Mouse (Mus musculus): ENCODE measurements around the gene Foxe1. TPM values are rescaled to one million over a fixed set of nuclear protein-coding genes. Genes with fewer than 3 reads are reported as not detected.

Foxe1 gene
- 1.9 and 2.1 TPM in 2 replicates for polyA plus RNA-seq (2015; fragmentation: Nextera tagmentation; extraction: Ambion mirVana)

DNA sequence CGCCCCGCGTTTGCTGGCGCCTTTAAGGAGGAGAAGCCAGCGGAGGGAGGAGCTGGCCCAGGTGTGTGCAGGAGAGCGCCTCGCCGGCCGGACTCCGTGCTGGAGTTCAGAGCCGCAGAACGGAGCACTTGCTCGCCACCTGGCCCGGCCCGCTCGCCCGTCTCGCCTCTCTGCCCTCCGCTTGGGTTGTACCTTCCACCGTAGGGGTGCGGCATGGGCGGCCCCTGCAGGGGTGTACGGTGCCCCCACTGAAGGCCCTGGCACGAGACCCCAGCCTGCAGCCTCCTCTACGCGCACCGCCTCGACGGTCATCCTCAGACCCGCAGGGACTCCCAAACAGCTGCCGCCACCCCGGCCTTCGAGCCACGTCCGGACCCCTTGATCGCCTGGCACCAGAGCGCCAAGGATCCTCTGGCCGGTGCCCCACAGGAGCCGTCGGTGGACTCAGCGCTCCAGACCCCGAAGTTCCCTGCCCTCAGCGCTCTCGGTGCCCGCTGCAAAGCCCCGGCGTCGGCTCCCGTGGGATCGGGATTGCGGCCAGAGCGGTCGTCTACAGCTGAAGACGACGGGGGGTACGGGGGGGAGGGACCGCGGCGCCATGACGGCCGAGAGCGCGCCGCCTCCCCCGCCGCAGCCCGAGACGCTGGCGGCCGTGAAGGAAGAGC, at the start of gene Foxe1:
Foxe1 (plus strand) TSS at position 14 of the 665 bp plus-strand sequence.
- Histone ChIP-seq H3K4me2 (replicated peaks) (peak within 1 kb of the TSS; percentile 52), H3K4me3 (replicated peaks) (peak within 1 kb of the TSS; percentile 43), H3K36me3 (no peaks in the 10 kb centered on the region), H3K4me1 (peaks cover 39% of the 10 kb centered on the region), H3K9ac (no peak within 1 kb of the TSS), H3K27ac (replicated peaks) (no peak within 1 kb of the TSS), H3K27me3 (peaks cover 96% of the 10 kb centered on the region), H3K9me3 (replicated peaks) (no peaks in the 10 kb centered on the region)
- ATAC-seq (ENCODE audit: insufficient number of reproducible peaks, low FRiP score, low TSS enrichment, low read depth) = no peak
- 1% methylated on average over 65 of the region's 70 CpGs for WGBS

DNA sequence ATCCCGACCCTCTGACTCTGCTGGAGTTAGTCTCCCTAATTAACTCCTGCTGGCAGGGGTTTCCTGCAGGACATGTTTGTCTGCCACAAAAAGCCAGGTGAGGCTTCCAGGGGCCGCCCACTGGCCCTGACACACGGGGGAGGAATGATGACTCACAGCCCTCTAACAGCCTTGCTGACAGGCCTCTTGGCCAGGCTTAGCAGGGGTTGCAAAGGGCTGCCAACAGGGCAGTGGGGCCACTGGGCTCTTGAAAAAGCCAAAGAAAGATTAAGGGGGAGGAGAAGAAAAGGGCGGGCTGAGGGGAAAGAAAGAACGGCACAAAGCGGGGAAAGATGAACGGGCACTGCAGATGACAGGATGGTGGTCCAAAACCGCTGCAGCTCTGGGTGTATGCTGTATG, 39.3 kb upstream of the Foxe1 start:
- Histone ChIP-seq H3K9ac (no peak overlapping the region), H3K9me3 (replicated peaks) (no peaks in the 10 kb centered on the region), H3K27ac (replicated peaks) (no peak overlapping the region), H3K36me3 (no peaks in the 10 kb centered on the region), H3K4me3 (replicated peaks) (peak overlapping the region; percentile 75), H3K4me1 (peaks cover 11% of the 10 kb centered on the region), H3K27me3 (peaks cover 26% of the 10 kb centered on the region), H3K4me2 (replicated peaks) (peak overlapping the region; percentile 89)
- 1% methylated on average over 8 of the region's 8 CpGs for WGBS
- 0 out of 2 replicates have a peak, but pooled peaks have one; percentile 8 for ATAC-seq (ENCODE audit: insufficient number of reproducible peaks, low FRiP score, low TSS enrichment, low read depth)

GRCm38 (mm10) chr4:46304757-46305384, 38.5 kb upstream of the Foxe1 start:
- ATAC-seq (ENCODE audit: insufficient number of reproducible peaks, low FRiP score, low TSS enrichment, low read depth) = peak; percentile 79
- no peaks in the 10 kb centered on the region for H3K9me3 ChIP-seq (replicated peaks)
- H3K27me3 ChIP-seq = peaks cover 33% of the 10 kb centered on the region
- H3K4me2 ChIP-seq (replicated peaks) = peak overlapping the region; percentile 89
- no peaks in the 10 kb centered on the region for H3K36me3 ChIP-seq
- H3K9ac ChIP-seq = peak overlapping the region; percentile 59
- H3K4me3 ChIP-seq (replicated peaks) = peak overlapping the region; percentile 75
- no peak overlapping the region for H3K27ac ChIP-seq (replicated peaks)
- H3K4me1 ChIP-seq = peaks cover 11% of the 10 kb centered on the region
- under 1% methylated on average over 76 of the region's 78 CpGs for WGBS

- Histone ChIP-seq H3K27me3 (peaks cover 34% of the 10 kb centered on the region), H3K4me2 (replicated peaks) (peak overlapping the region; percentile 89), H3K9ac (peak overlapping the region; percentile 59; the same call in 1 of the 2 replicates), H3K9me3 (replicated peaks) (no peaks in the 10 kb centered on the region), H3K4me1 (peaks cover 11% of the 10 kb centered on the region), H3K36me3 (no peaks in the 10 kb centered on the region), H3K27ac (replicated peaks) (no peak overlapping the region), H3K4me3 (replicated peaks) (peak overlapping the region; percentile 75)
- no peak for ATAC-seq (ENCODE audit: insufficient number of reproducible peaks, low FRiP score, low TSS enrichment, low read depth)
- WGBS = 22% methylated on average over 7 of the region's 7 CpGs
Measured at GRCm38 (mm10) chr4:46305436-46305835, 38.0 kb upstream of the Foxe1 start.

DNA sequence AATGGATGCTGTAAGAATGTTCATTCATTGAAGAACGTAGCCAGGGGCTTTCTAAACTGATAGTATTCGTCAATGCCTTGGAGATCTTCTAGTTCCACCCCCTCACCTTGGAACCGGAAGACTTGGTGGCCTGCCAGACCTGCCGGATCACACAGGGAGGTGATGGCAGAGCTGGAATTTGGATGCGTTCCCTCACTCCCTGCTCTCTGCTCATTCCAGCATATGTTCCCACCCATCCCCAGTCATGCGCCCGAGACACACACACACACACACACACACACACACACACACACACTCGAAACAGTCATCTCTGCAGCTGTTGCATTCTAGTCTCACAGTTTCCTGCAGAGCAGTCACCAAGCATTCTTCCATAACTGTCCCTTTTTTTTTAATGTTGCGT, 36.1 kb upstream of the Foxe1 start:
- no peak for ATAC-seq (ENCODE audit: insufficient number of reproducible peaks, low FRiP score, low TSS enrichment, low read depth)
- 35% methylated on average over 9 of the region's 9 CpGs for WGBS
- Histone ChIP-seq H3K27ac (replicated peaks) (no peak overlapping the region), H3K9ac (no peak overlapping the region), H3K27me3 (peaks cover 40% of the 10 kb centered on the region), H3K4me3 (replicated peaks) (no peak overlapping the region), H3K4me1 (peaks cover 11% of the 10 kb centered on the region), H3K9me3 (replicated peaks) (no peaks in the 10 kb centered on the region), H3K4me2 (replicated peaks) (no peak overlapping the region), H3K36me3 (no peaks in the 10 kb centered on the region)

GRCm38 (mm10) chr4:46307869-46308268, 35.5 kb upstream of the Foxe1 start:
- no peak for ATAC-seq (ENCODE audit: insufficient number of reproducible peaks, low FRiP score, low TSS enrichment, low read depth)
- peaks cover 40% of the 10 kb centered on the region for H3K27me3 ChIP-seq
- WGBS = 66% methylated on average over 7 of the region's 7 CpGs

DNA sequence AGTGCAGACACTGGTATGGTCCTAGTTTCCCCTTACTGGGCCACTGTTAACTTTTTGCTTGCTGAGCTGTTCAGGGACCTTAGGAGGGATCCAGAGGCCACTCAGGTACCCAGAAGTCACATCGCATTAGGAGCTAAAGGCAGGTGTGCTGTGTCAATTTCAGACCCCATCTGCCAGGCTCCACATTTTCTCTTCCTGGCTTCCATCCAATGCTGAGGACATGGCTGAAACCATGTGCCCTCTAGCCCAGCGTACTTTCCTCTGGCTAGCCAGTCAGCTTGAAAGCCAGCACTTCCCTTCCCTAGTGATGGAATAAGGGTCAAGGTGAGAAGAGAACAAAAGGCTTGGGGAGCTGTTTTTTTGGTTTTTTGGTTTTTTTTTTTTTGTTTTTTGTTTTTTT, 31.8 kb upstream of the Foxe1 start:
- no peak overlapping the region for H3K4me3 ChIP-seq (replicated peaks)
- no peaks in the 10 kb centered on the region for H3K9me3 ChIP-seq (replicated peaks)
- H3K9ac ChIP-seq = no peak overlapping the region
- no peak for ATAC-seq (ENCODE audit: insufficient number of reproducible peaks, low FRiP score, low TSS enrichment, low read depth)
- no peaks in the 10 kb centered on the region for H3K36me3 ChIP-seq
- peaks cover 25% of the 10 kb centered on the region for H3K27me3 ChIP-seq
- no peak overlapping the region for H3K4me2 ChIP-seq (replicated peaks)
- no peaks in the 10 kb centered on the region for H3K4me1 ChIP-seq
- H3K27ac ChIP-seq (replicated peaks) = no peak overlapping the region
- 76% methylated on average over 2 of the region's 2 CpGs for WGBS

More at GRCm38 (mm10) chr4:46307869-46308268, 35.5 kb upstream of the Foxe1 start:
- Histone ChIP-seq H3K36me3 (no peaks in the 10 kb centered on the region), H3K4me3 (replicated peaks) (no peak overlapping the region), H3K27ac (replicated peaks) (no peak overlapping the region), H3K9ac (no peak overlapping the region), H3K4me1 (peaks cover 11% of the 10 kb centered on the region), H3K4me2 (replicated peaks) (no peak overlapping the region), H3K9me3 (replicated peaks) (no peaks in the 10 kb centered on the region)

DNA sequence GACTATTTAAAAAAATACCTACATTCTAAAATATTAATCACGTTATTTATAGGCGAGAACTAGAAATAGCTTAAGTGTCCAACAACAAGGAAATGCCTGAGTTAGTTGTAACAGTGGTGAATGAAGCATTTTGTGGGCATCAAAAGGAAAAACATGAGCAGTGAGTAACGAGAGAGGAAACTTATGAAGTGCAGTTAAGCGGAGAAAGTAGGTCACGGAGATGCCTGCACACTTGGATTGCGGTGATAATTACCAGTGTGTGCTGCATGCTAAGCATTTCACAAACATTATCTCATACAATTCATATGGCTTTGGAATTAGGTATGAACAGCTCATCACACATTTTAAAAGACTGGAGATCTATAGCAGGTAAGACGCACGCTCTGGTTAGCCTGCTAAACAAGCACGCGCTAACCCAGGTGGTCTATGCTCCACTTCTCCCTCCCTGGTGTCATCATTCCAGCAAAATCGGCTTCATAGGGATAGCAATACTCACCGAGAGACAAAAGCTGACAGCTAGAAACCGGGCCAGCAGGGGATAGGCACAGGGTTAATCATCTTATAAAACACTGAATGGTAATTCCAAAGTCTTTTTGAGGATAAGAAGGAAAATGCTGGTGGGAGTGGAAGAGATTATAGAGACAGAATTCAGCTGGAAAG, 21.5 kb upstream of the Foxe1 start:
- H3K27ac ChIP-seq (replicated peaks) = no peak overlapping the region
- no peak overlapping the region for H3K9ac ChIP-seq
- no peak for ATAC-seq (ENCODE audit: insufficient number of reproducible peaks, low FRiP score, low TSS enrichment, low read depth)
- H3K9me3 ChIP-seq (replicated peaks) = no peaks in the 10 kb centered on the region
- H3K4me2 ChIP-seq (replicated peaks) = no peak overlapping the region
- H3K4me1 ChIP-seq = no peaks in the 10 kb centered on the region
- 75% methylated on average over 13 of the region's 13 CpGs for WGBS
- no peaks in the 10 kb centered on the region for H3K36me3 ChIP-seq
- H3K4me3 ChIP-seq (replicated peaks) = no peak overlapping the region
- peaks cover 19% of the 10 kb centered on the region; the same call in 1 of the 2 replicates for H3K27me3 ChIP-seq

GRCm38 (mm10) chr4:46322715-46323114, 20.7 kb upstream of the Foxe1 start:
- no peak overlapping the region for H3K27ac ChIP-seq (replicated peaks)

GRCm38 (mm10) chr4:46328906-46329305, 14.5 kb upstream of the Foxe1 start:
- 0 out of 2 replicates have a peak, but pooled peaks have one; percentile 29 for ATAC-seq (ENCODE audit: insufficient number of reproducible peaks, low FRiP score, low TSS enrichment, low read depth)
- no peaks in the 10 kb centered on the region for H3K4me1 ChIP-seq
- H3K9me3 ChIP-seq (replicated peaks) = no peaks in the 10 kb centered on the region
- no peak overlapping the region for H3K9ac ChIP-seq
- 0 out of 2 replicates have a peak, but pooled peaks cover 7% of the 10 kb centered on the region for H3K27me3 ChIP-seq
- H3K4me3 ChIP-seq (replicated peaks) = no peak overlapping the region
- no peaks in the 10 kb centered on the region for H3K36me3 ChIP-seq
- H3K27ac ChIP-seq (replicated peaks) = no peak overlapping the region
- no peak overlapping the region for H3K4me2 ChIP-seq (replicated peaks)
- 62% methylated on average over 3 of the region's 3 CpGs for WGBS

More at GRCm38 (mm10) chr4:46322715-46323114, 20.7 kb upstream of the Foxe1 start:
- no peak overlapping the region for H3K9ac ChIP-seq
- no peak overlapping the region for H3K4me2 ChIP-seq (replicated peaks)
- H3K9me3 ChIP-seq (replicated peaks) = no peaks in the 10 kb centered on the region
- 64% methylated on average over 4 of the region's 4 CpGs for WGBS
- ATAC-seq (ENCODE audit: insufficient number of reproducible peaks, low FRiP score, low TSS enrichment, low read depth) = no peak
- H3K36me3 ChIP-seq = no peaks in the 10 kb centered on the region
- no peak overlapping the region for H3K4me3 ChIP-seq (replicated peaks)
- no peaks in the 10 kb centered on the region for H3K4me1 ChIP-seq
- H3K27me3 ChIP-seq = peaks cover 19% of the 10 kb centered on the region; the same call in 1 of the 2 replicates

DNA sequence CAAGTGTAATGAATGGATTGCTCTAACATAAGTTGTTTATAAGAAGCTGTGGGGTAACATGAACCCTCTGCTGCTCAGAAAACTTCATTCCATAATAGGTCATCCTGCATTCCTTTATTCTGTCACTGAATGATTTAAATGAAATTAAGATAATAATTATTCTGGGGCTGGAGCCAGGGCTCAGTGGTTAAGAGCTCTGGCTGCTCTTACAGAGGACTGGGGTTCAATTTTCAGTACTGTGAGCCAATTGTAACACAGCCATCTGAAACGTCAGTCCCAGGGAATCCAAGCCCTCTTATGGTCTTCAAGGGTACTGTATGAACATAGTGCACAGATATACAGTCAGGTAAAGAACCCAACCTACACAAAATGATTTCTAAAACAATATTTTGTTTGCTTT, 7.6 kb upstream of the Foxe1 start:
- Histone ChIP-seq H3K4me1 (peaks cover 5% of the 10 kb centered on the region), H3K4me3 (replicated peaks) (no peak overlapping the region), H3K9ac (no peak overlapping the region), H3K27me3 (peaks cover 57% of the 10 kb centered on the region), H3K36me3 (no peaks in the 10 kb centered on the region), H3K9me3 (replicated peaks) (no peaks in the 10 kb centered on the region), H3K27ac (replicated peaks) (no peak overlapping the region), H3K4me2 (replicated peaks) (no peak overlapping the region)
- no peak for ATAC-seq (ENCODE audit: insufficient number of reproducible peaks, low FRiP score, low TSS enrichment, low read depth)
- 14% methylated on average over 1 of the region's 1 CpGs for WGBS
